Mouse (Mus musculus): ENCODE results near the gene Ppard. TPM values are rescaled to one million over a fixed set of nuclear protein-coding genes. Genes with fewer than 3 reads are reported as not detected.

Ppard gene
- polyA plus RNA-seq, 1 experiment from 2014 or later: 30.9 TPM

- ATAC-seq (no peak), DNase-seq (ENCODE audit: low read depth, low spot score) (no peak)
- ChIA-PET CTCF (interaction anchor here (1.4 to 1.7 kb wide), 3 partner anchors 11 to 44 kb away, joined by 4 to 7 read pairs (median 5); no protein-coding TSS in a partner anchor), POLR2A (no interaction called here)
- in situ Hi-C loops (cut with MboI; ENCODE audit: low pct_unique_long_range_greater_than_20kb): no loop called here
- H3K27me3 ChIP-seq: no peaks in the 10 kb centered on the region
- TF ChIP-seq CTCF (IDR thresholded peaks at IDR 0.05): no peak
Measured at GRCm38 (mm10) chr17:28270165-28270564, 37.7 kb downstream of the Ppard start.

- H3K27me3 ChIP-seq: no peaks in the 10 kb centered on the region
- POLR2A ChIA-PET: no interaction called here
- in situ Hi-C loops (cut with MboI; ENCODE audit: low pct_unique_long_range_greater_than_20kb): no loop called here
- TF ChIP-seq CTCF (IDR thresholded peaks at IDR 0.05): no peak
- CTCF ChIA-PET: interaction anchor here (1.4 kb wide), 1 partner anchor 37 kb away, joined by 3 read pairs; no protein-coding TSS in a partner anchor
- ATAC-seq (no peak), DNase-seq (ENCODE audit: low read depth, low spot score) (no peak)
Measured at GRCm38 (mm10) chr17:28271537-28272266, 39.2 kb downstream of the Ppard start.

- H3K27me3 ChIP-seq: no peaks in the 10 kb centered on the region
- ATAC-seq (no peak), DNase-seq (ENCODE audit: low read depth, low spot score) (no peak)
- no peak for TF ChIP-seq CTCF (IDR thresholded peaks at IDR 0.05)
- ChIA-PET CTCF (interaction anchor here (1.4 to 1.7 kb wide), 2 partner anchors 9 to 36 kb away, joined by 3 to 4 read pairs; no protein-coding TSS in a partner anchor), POLR2A (no interaction called here)
- in situ Hi-C loops (cut with MboI; ENCODE audit: low pct_unique_long_range_greater_than_20kb): no loop called here
Measured at GRCm38 (mm10) chr17:28272281-28272680, 39.8 kb downstream of the Ppard start.

DNA sequence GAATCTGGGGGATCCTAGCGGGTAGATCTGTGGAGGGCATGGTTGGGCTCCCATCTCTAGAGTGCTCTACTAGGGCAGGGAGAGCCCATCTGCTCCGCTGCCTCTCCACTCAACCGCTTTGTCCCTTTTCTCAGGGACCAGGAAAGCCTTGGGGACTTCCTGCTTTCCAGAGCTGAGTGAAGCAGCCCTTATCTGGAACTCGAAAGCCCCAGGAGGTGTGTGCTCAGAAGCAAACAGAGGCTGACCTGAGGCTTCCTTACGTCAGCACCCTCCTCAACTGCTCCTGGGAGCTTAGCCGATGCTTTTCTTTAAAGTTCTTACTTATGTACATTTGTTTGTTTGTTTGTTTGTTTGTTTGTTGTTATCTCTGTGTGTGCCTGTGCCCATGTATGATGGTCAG, 40.3 kb downstream of the Ppard start:
- DNase-seq (ENCODE audit: low read depth, low spot score) (no peak), ATAC-seq (no peak)
- H3K27me3 ChIP-seq: no peaks in the 10 kb centered on the region
- POLR2A ChIA-PET: no interaction called here
- in situ Hi-C loops (cut with MboI; ENCODE audit: low pct_unique_long_range_greater_than_20kb): no loop called here
- no peak for TF ChIP-seq CTCF (IDR thresholded peaks at IDR 0.05)
- CTCF ChIA-PET: interaction anchor here (0.5 to 2.0 kb wide), 5 partner anchors 10 to 47 kb away, joined by 3 to 8 read pairs (median 4); no protein-coding TSS in a partner anchor

DNA sequence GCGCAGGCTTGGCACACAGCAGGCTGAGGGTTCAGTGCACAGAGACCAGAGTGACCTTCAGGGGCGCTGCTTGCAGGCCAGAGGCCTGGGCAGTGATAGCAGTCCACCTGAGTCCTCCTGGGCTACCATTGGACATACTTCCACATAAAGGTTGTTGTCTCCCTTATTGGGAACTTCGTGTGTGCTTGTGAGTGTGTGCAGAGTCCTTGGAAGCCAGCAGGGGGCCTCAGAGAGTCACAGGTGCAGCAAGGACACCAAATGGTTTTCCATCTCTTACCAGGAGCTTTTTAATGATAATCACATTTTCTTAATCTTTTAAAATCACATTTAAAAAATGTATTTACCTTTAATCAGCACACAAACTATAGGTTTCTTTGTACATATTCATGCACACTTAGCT, 42.2 kb downstream of the Ppard start:
- in situ Hi-C loops (cut with MboI; ENCODE audit: low pct_unique_long_range_greater_than_20kb): no loop called here
- DNase-seq (ENCODE audit: low read depth, low spot score): no peak
- ChIA-PET CTCF (interaction anchor here (1.0 to 2.0 kb wide), 3 partner anchors 15 to 49 kb away, joined by 3 to 8 read pairs (median 3); no protein-coding TSS in a partner anchor), POLR2A (interaction anchor here (0.6 kb wide), 1 partner anchor 36 kb away, joined by 3 read pairs; no protein-coding TSS in a partner anchor)
- no peak for ATAC-seq
- TF ChIP-seq CTCF (IDR thresholded peaks at IDR 0.05): no peak
- H3K27me3 ChIP-seq: no peaks in the 10 kb centered on the region

DNA sequence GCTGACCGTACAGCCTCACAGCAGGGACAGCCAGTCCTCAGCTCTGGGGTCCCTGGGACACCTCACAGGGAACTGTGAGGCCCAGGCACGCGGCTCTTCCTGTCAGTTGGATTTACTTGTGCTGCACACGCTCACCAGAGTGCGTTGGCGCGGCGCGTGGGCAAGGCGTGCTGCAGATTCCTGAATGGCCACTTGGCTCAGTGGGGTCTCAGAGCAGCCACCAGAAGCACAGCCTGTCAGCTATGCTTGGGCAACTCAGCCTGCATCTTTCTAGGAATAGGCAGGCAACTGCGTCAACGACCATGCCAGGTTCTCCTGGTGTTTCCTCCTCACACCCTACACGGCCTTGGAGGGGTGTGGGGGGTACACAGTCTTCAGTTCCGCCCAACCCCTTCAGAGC, 44.7 kb downstream of the Ppard start:
- ATAC-seq: no peak
- in situ Hi-C loops (cut with MboI; ENCODE audit: low pct_unique_long_range_greater_than_20kb): no loop called here
- TF ChIP-seq CTCF (IDR thresholded peaks at IDR 0.05): no peak

DNA sequence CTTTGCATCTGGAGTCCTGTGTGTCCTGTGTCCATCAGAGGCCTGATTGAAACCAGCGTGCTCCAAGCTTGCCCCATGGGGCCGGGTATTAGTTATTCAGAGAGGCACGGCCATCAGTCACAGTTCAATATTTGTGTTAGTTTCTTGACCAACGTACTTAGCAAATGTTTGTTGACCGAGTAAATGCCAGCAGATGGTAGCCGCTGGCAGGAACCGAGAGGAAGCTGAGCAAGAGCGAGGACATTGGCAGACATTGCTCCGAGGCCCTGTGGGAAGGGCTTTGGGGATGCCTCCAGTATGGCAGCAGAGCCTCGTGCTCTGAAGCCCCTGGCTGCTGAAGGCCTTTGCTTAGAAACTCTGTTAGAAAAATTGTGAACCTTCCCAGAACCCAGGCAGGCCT, 45.2 kb downstream of the Ppard start:
- ATAC-seq (no peak), DNase-seq (ENCODE audit: low read depth, low spot score) (no peak)
- CTCF ChIA-PET: interaction anchor here (1.6 kb wide), 1 partner anchor 45 kb away, joined by 5 read pairs; the partner anchor contains the start of gene Ppard
- no peak for TF ChIP-seq CTCF (IDR thresholded peaks at IDR 0.05)
- in situ Hi-C loops (cut with MboI; ENCODE audit: low pct_unique_long_range_greater_than_20kb): no loop called here
- POLR2A ChIA-PET: no interaction called here
- no peaks in the 10 kb centered on the region for H3K27me3 ChIP-seq

More for the DNA sequence above, 44.7 kb downstream of the Ppard start:
- no peaks in the 10 kb centered on the region for H3K27me3 ChIP-seq
- ChIA-PET CTCF (no interaction called here), POLR2A (no interaction called here)
- no peak for DNase-seq (ENCODE audit: low read depth, low spot score)

DNA sequence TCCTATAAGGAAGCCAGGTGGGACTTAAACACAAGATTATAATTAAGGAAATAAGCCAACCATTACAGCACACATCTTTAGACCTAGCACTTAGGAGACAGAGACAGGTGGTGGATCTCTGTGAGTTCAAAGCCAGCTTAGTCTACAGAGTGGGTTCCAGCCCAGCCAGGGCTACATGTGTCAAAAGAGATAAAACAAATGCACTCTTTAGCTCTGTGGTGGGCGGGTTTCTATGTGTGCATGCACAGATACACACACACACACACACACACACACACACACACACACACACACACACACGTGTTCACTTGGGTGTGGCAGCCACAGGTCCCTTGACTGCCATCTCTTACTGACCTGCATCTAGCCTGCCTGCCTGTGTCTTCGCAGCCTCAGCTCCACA, 45.7 kb downstream of the Ppard start:
- DNase-seq (ENCODE audit: low read depth, low spot score): no peak
- no peaks in the 10 kb centered on the region for H3K27me3 ChIP-seq
- ATAC-seq: no peak
- CTCF ChIA-PET: interaction anchor here (1.6 to 1.7 kb wide), 2 partner anchors 19 to 45 kb away, joined by 4 to 5 read pairs; partner anchors contain the start of gene Ppard
- POLR2A ChIA-PET: no interaction called here
- TF ChIP-seq CTCF (IDR thresholded peaks at IDR 0.05): no peak
- in situ Hi-C loops (cut with MboI; ENCODE audit: low pct_unique_long_range_greater_than_20kb): no loop called here

- in situ Hi-C loops (cut with MboI; ENCODE audit: low pct_unique_long_range_greater_than_20kb): no loop called here
- ChIA-PET POLR2A (interaction anchor here (0.6 kb wide), 1 partner anchor 58 kb away, joined by 7 read pairs; no protein-coding TSS in a partner anchor), CTCF (interaction anchor here (1.6 to 1.7 kb wide), 2 partner anchors 20 to 47 kb away, joined by 4 to 5 read pairs; partner anchors contain the start of gene Ppard)
- no peaks in the 10 kb centered on the region for H3K27me3 ChIP-seq
- ATAC-seq: no peak
- TF ChIP-seq CTCF (IDR thresholded peaks at IDR 0.05): no peak
- no peak for DNase-seq (ENCODE audit: low read depth, low spot score)
Measured at GRCm38 (mm10) chr17:28279236-28279635, 46.7 kb downstream of the Ppard start.

DNA sequence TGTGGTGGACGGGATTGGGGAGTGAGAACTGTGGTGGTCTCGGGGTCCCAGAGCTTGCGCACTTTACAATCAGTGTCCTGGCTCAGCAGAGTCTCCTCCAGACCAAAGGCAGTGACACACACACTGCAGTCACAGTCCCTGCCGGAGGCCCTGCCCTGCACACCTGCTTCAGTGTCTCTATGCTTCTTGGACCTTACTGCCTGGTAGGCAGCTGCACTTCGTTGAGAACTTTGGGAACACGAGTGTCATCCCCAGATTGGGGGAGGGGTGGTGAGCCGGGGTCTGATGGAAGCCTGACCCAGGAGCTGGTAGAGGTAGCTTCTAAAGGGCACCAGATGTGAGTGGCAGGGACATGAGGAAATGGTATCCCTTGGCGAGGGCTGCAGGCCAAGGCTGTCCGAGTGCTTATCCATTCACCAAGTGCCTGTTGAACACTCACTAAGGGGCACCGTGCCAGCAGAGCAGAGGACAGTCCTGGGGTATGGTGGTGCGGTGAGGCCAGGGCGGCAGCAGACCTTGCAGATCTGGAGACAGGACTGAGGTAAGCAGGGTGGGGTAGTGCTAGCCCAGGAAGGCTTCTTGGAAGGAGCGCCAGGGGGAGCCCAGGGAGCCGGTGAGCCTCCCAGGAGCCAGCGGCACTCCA, 47.4 kb downstream of the Ppard start:
- TF ChIP-seq CTCF (IDR thresholded peaks at IDR 0.05): no peak
- in situ Hi-C loops (cut with MboI; ENCODE audit: low pct_unique_long_range_greater_than_20kb): no loop called here
- DNase-seq (ENCODE audit: low read depth, low spot score) (no peak), ATAC-seq (no peak)
- ChIA-PET CTCF (interaction anchor here (1.7 to 2.0 kb wide), 2 partner anchors 11 to 21 kb away, joined by 4 to 5 read pairs; no protein-coding TSS in a partner anchor), POLR2A (interaction anchor here (0.6 kb wide), 1 partner anchor 57 kb away, joined by 7 read pairs; no protein-coding TSS in a partner anchor)
- H3K27me3 ChIP-seq: no peaks in the 10 kb centered on the region

GRCm38 (mm10) chr17:28280423-28280800, 47.9 kb downstream of the Ppard start:
- CTCF ChIA-PET: interaction anchor here (1.4 to 2.0 kb wide), 2 partner anchors 11 to 54 kb away, joined by 5 read pairs; no protein-coding TSS in a partner anchor
- in situ Hi-C loops (cut with MboI; ENCODE audit: low pct_unique_long_range_greater_than_20kb): no loop called here
- no peak for DNase-seq (ENCODE audit: low read depth, low spot score)
- ATAC-seq: no peak
- H3K27me3 ChIP-seq: no peaks in the 10 kb centered on the region
- POLR2A ChIA-PET: no interaction called here
- TF ChIP-seq CTCF (IDR thresholded peaks at IDR 0.05): no peak

Measured in Patski (cell line).